Mouse (Mus musculus) mature B cell (primary cell): Measurements from ENCODE around the gene Ube2g1.
"Not testable (repeated sequence)": the region's sequence is repeated elsewhere in the genome, so short reads cannot be mapped to it uniquely, and the experiment has no call there.

Experiments
- in situ Hi-C: fragments of 300-500 bp; cut with MboI; formaldehyde crosslinking; loops from 2 replicates; pipeline ENCODE4 v1.14.3; 2019

Gene Ube2g1

GRCm38 (mm10) chr11:72689551-72690510 lies 82.7 kb downstream of the Ube2g1 start, which contains the start of gene Ankfy1:
Gene Ankfy1 (plus strand): TSS chr11:72690006.
- in situ Hi-C loops = no loop called here

GRCm38 (mm10) chr11:72692353-72692752 lies 85.3 kb downstream of the Ube2g1 start:
- in situ Hi-C loops = no loop called here

- in situ Hi-C loops = no loop called here
These were observed 87.9 kb downstream of the Ube2g1 start for GRCm38 (mm10) chr11:72695025-72695424.

- in situ Hi-C loops = no loop called here
These were observed 89.4 kb downstream of the Ube2g1 start for GRCm38 (mm10) chr11:72696368-72696971.

- in situ Hi-C loops = no loop called here
These were observed 90.2 kb downstream of the Ube2g1 start for GRCm38 (mm10) chr11:72697323-72697722.

GRCm38 (mm10) chr11:72705111-72705510 lies 98.0 kb downstream of the Ube2g1 start:
- in situ Hi-C loops = not testable (repeated sequence)

- in situ Hi-C loops = no loop called here
These were observed 105.6 kb downstream of the Ube2g1 start for GRCm38 (mm10) chr11:72712721-72713120.

- in situ Hi-C loops = no loop called here
These were observed 111.1 kb downstream of the Ube2g1 start for GRCm38 (mm10) chr11:72718161-72718560.

- in situ Hi-C loops = no loop called here
These were observed 116.1 kb downstream of the Ube2g1 start for GRCm38 (mm10) chr11:72723165-72723564.

- in situ Hi-C loops = no loop called here
These were observed 116.8 kb downstream of the Ube2g1 start for GRCm38 (mm10) chr11:72723871-72724270.

- in situ Hi-C loops = no loop called here
These were observed 118.9 kb downstream of the Ube2g1 start for GRCm38 (mm10) chr11:72726023-72726422.

- in situ Hi-C loops = loop anchor here (5.0 kb wide), 1 partner anchor 156 kb away; no protein-coding TSS in a partner anchor
These were observed 126.7 kb downstream of the Ube2g1 start for GRCm38 (mm10) chr11:72733736-72734135.

- in situ Hi-C loops = loop anchor here (5.0 kb wide), 1 partner anchor 158 kb away; no protein-coding TSS in a partner anchor
These were observed 127.9 kb downstream of the Ube2g1 start for GRCm38 (mm10) chr11:72734840-72735518.

GRCm38 (mm10) chr11:72735519-72735860 lies 128.4 kb downstream of the Ube2g1 start:
- in situ Hi-C loops = no loop called here
